Mouse (Mus musculus) erythroblast, embryonic 14.5 days (primary cell): Measurements from ENCODE around the gene Ldlrap1.

ENCODE experiments used
- GATA1 ChIP-seq: IDR thresholded peaks from 2 replicates; pipeline ENCODE4 v1.6.1; 2012; ENCODE audit warnings: low read length, inconsistent platforms, mixed read lengths
- TAL1 ChIP-seq: IDR thresholded peaks from 3 replicates; pipeline ENCODE4 v1.6.1; 2012; ENCODE audit warnings: low read length, inconsistent platforms, mixed read lengths

DNA sequence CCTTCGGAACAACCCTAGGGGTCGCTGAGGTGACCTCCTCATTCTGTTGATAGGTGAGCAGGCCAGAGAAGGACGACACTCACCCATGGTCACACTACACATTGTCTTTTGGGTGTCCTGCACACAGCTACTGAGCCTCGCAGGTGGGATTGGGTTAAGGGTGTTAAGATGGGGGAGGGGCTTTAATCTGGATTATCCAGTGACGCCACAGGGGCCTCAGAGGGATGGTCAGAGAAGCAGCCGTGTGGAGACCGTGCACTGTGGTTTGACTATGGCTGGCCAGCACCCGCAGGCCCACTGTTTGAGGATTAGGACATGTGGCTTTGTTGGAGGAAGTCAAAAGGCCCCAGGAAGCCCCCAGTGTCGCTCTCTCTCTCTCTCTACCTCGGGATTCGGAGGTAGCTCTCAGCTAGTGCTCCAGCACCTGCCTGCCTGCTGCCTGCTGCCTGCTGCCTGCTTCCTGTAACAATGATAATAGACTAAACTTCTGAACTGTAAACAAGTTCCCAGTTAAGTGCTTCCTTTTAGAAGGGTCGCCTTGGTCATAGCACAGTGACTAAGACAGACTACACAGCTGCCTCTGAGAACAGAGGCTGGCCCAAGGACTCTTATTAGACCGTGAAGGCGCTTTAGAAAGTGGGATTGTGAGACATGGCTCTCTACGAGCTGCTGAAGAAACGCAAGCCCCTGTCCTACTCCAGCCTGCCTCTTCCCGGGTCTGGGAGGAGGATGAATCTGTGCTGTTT lies 14.1 kb downstream of the Ldlrap1 start:
- TF ChIP-seq GATA1 (no peak), TAL1 (no peak)
